Mouse (Mus musculus): ENCODE measurements around the gene Fam129b. TPM values are rescaled to one million over a fixed set of nuclear protein-coding genes. Genes with fewer than 3 reads are reported as not detected.

Fam129b gene
- 33.5 and 33.9 TPM in 2 replicates for polyA plus RNA-seq (2015; fragmentation: Nextera tagmentation; extraction: Ambion mirVana)

- peaks cover 61% of the 10 kb centered on the region for H3K4me1 ChIP-seq (replicated peaks)
- ATAC-seq (ENCODE audit: low FRiP score, low read depth), result peak; percentile 90
- under 1% methylated on average over 61 of the region's 68 CpGs for WGBS
- peak within 1 kb of the TSS; percentile 94 for H3K27ac ChIP-seq (replicated peaks)
- H3K4me3 ChIP-seq, result peak within 1 kb of the TSS; percentile 74
- no peaks in the 10 kb centered on the region for H3K9me3 ChIP-seq
- peak within 1 kb of the TSS; percentile 93 for H3K4me2 ChIP-seq
- no peaks in the 10 kb centered on the region for H3K27me3 ChIP-seq
- peak within 1 kb of the TSS; percentile 95 for H3K9ac ChIP-seq
- no peaks in the 10 kb centered on the region for H3K36me3 ChIP-seq
These were observed at the start of gene Fam129b for GRCm38 (mm10) chr2:32875675-32876489. Fam129b (plus strand) TSS chr2:32876114.

- Histone ChIP-seq H3K27ac (replicated peaks) (no peak overlapping the region), H3K27me3 (no peaks in the 10 kb centered on the region), H3K9ac (no peak overlapping the region), H3K9me3 (no peaks in the 10 kb centered on the region), H3K4me1 (replicated peaks) (peaks cover 5% of the 10 kb centered on the region), H3K4me2 (no peak overlapping the region), H3K4me3 (no peak overlapping the region), H3K36me3 (no peaks in the 10 kb centered on the region)
- no peak for ATAC-seq (ENCODE audit: low FRiP score, low read depth)
- 82% methylated on average over 11 of the region's 11 CpGs for WGBS
These were observed 46.8 kb upstream of the Fam129b start for GRCm38 (mm10) chr2:32828979-32829676.

GRCm38 (mm10) chr2:32834496-32834895 is 41.4 kb upstream of the Fam129b start:
- no peaks in the 10 kb centered on the region for H3K27me3 ChIP-seq
- peak overlapping the region; percentile 35; the same call in 1 of the 2 replicates for H3K27ac ChIP-seq (replicated peaks)
- no peaks in the 10 kb centered on the region for H3K9me3 ChIP-seq
- H3K4me3 ChIP-seq, result no peak overlapping the region
- no peak overlapping the region for H3K9ac ChIP-seq
- H3K4me2 ChIP-seq, result no peak overlapping the region
- 76% methylated on average over 7 of the region's 7 CpGs for WGBS
- no peaks in the 10 kb centered on the region for H3K36me3 ChIP-seq
- ATAC-seq (ENCODE audit: low FRiP score, low read depth), result no peak
- peaks cover 12% of the 10 kb centered on the region for H3K4me1 ChIP-seq (replicated peaks)

GRCm38 (mm10) chr2:32835588-32835987 is 40.3 kb upstream of the Fam129b start:
- Histone ChIP-seq H3K4me1 (replicated peaks) (peaks cover 16% of the 10 kb centered on the region), H3K4me3 (no peak overlapping the region), H3K27ac (replicated peaks) (no peak overlapping the region), H3K9me3 (no peaks in the 10 kb centered on the region), H3K4me2 (no peak overlapping the region), H3K36me3 (0 out of 2 replicates have a peak, but pooled peaks cover 5% of the 10 kb centered on the region), H3K9ac (no peak overlapping the region), H3K27me3 (no peaks in the 10 kb centered on the region)
- no peak for ATAC-seq (ENCODE audit: low FRiP score, low read depth)

- H3K36me3 ChIP-seq, result 0 out of 2 replicates have a peak, but pooled peaks cover 9% of the 10 kb centered on the region
- no peak overlapping the region for H3K27ac ChIP-seq (replicated peaks)
- no peak overlapping the region for H3K4me2 ChIP-seq
- peaks cover 18% of the 10 kb centered on the region for H3K4me1 ChIP-seq (replicated peaks)
- ATAC-seq (ENCODE audit: low FRiP score, low read depth), result no peak
- H3K9ac ChIP-seq, result no peak overlapping the region
- 66% methylated on average over 9 of the region's 9 CpGs for WGBS
- no peaks in the 10 kb centered on the region for H3K27me3 ChIP-seq
- no peak overlapping the region for H3K4me3 ChIP-seq
- H3K9me3 ChIP-seq, result no peaks in the 10 kb centered on the region
These were observed 37.6 kb upstream of the Fam129b start for GRCm38 (mm10) chr2:32838147-32838884.

- Histone ChIP-seq H3K4me3 (no peak overlapping the region), H3K9ac (no peak overlapping the region), H3K4me1 (replicated peaks) (peaks cover 27% of the 10 kb centered on the region), H3K36me3 (0 out of 2 replicates have a peak, but pooled peaks cover 9% of the 10 kb centered on the region), H3K9me3 (no peaks in the 10 kb centered on the region), H3K27ac (replicated peaks) (no peak overlapping the region), H3K4me2 (no peak overlapping the region), H3K27me3 (no peaks in the 10 kb centered on the region)
- 85% methylated on average over 2 of the region's 2 CpGs for WGBS
- no peak for ATAC-seq (ENCODE audit: low FRiP score, low read depth)
These were observed 36.7 kb upstream of the Fam129b start for GRCm38 (mm10) chr2:32839261-32839660.

GRCm38 (mm10) chr2:32841099-32841498 is 34.8 kb upstream of the Fam129b start:
- WGBS, result 75% methylated on average over 5 of the region's 5 CpGs
- Histone ChIP-seq H3K4me2 (no peak overlapping the region), H3K4me3 (no peak overlapping the region), H3K4me1 (replicated peaks) (peaks cover 33% of the 10 kb centered on the region), H3K36me3 (0 out of 2 replicates have a peak, but pooled peaks cover 9% of the 10 kb centered on the region), H3K27me3 (no peaks in the 10 kb centered on the region), H3K27ac (replicated peaks) (no peak overlapping the region), H3K9ac (no peak overlapping the region), H3K9me3 (no peaks in the 10 kb centered on the region)
- no peak for ATAC-seq (ENCODE audit: low FRiP score, low read depth)

- H3K27me3 ChIP-seq, result no peaks in the 10 kb centered on the region
- no peak overlapping the region for H3K9ac ChIP-seq
- no peak overlapping the region for H3K4me2 ChIP-seq
- 0 out of 2 replicates have a peak, but pooled peaks cover 9% of the 10 kb centered on the region for H3K36me3 ChIP-seq
- ATAC-seq (ENCODE audit: low FRiP score, low read depth), result no peak
- H3K9me3 ChIP-seq, result no peaks in the 10 kb centered on the region
- 38% methylated on average over 4 of the region's 4 CpGs for WGBS
- H3K4me3 ChIP-seq, result no peak overlapping the region
- H3K4me1 ChIP-seq (replicated peaks), result peaks cover 36% of the 10 kb centered on the region
- H3K27ac ChIP-seq (replicated peaks), result no peak overlapping the region
These were observed 33.4 kb upstream of the Fam129b start for GRCm38 (mm10) chr2:32842558-32842957.

- WGBS, result 3% methylated on average over 12 of the region's 12 CpGs
- peak overlapping the region; percentile 100 for H3K4me3 ChIP-seq
- no peak for ATAC-seq (ENCODE audit: low FRiP score, low read depth)
- no peaks in the 10 kb centered on the region for H3K9me3 ChIP-seq
- H3K4me1 ChIP-seq (replicated peaks), result peaks cover 32% of the 10 kb centered on the region
- H3K4me2 ChIP-seq, result peak overlapping the region; percentile 72
- H3K27ac ChIP-seq (replicated peaks), result peak overlapping the region; percentile 96
- no peaks in the 10 kb centered on the region for H3K27me3 ChIP-seq
- peak overlapping the region; percentile 92 for H3K9ac ChIP-seq
- H3K36me3 ChIP-seq, result 0 out of 2 replicates have a peak, but pooled peaks cover 5% of the 10 kb centered on the region
These were observed 30.3 kb upstream of the Fam129b start for GRCm38 (mm10) chr2:32845572-32846100.

- H3K9me3 ChIP-seq, result no peaks in the 10 kb centered on the region
- peak overlapping the region; percentile 92 for H3K9ac ChIP-seq
- H3K4me3 ChIP-seq, result peak overlapping the region; percentile 100
- H3K27ac ChIP-seq (replicated peaks), result peak overlapping the region; percentile 96
- H3K4me1 ChIP-seq (replicated peaks), result peaks cover 32% of the 10 kb centered on the region
- 0 out of 2 replicates have a peak, but pooled peaks cover 3% of the 10 kb centered on the region for H3K36me3 ChIP-seq
- peak; percentile 66 for ATAC-seq (ENCODE audit: low FRiP score, low read depth)
- H3K4me2 ChIP-seq, result peak overlapping the region; percentile 72
- H3K27me3 ChIP-seq, result no peaks in the 10 kb centered on the region
- WGBS, result under 1% methylated on average over 32 of the region's 33 CpGs
These were observed 29.7 kb upstream of the Fam129b start for GRCm38 (mm10) chr2:32846101-32846804.
